Mouse (Mus musculus) ES-E14 (cell line): ENCODE results near the gene Arhgef2. TPM values are rescaled to one million over a fixed set of nuclear protein-coding genes. Genes with fewer than 3 reads are reported as not detected.
A peak's percentile ranks its signal among the peaks of the same experiment; 100 is the strongest.

Experiments
- DNase-seq: peaks from one replicate; pipeline ENCODE4 v3.0.0-alpha.2; 2013; ENCODE audit warnings: low read depth, low spot score
- H3K27ac ChIP-seq: 2 replicates; pipeline ENCODE4 v1.5.1; 2012; ENCODE audit warnings: low read depth, mild to moderate bottlenecking, low read length, moderate library complexity, mixed read lengths; ENCODE audit not compliant: poor library complexity, insufficient read depth, severe bottlenecking
- H3K36me3 ChIP-seq: 2 replicates; pipeline ENCODE4 v1.6.1; 2012; ENCODE audit warnings: mild to moderate bottlenecking, low read length, moderate library complexity, mixed read lengths; ENCODE audit not compliant: control insufficient read depth, poor library complexity, insufficient read depth, severe bottlenecking
- H3K4me1 ChIP-seq, 2 experiments: fragments of 150-350 bp in 1 of 2; sonication (generic) in 1 of 2; 2 replicates each; pipeline ENCODE4 v1.6.1; 2012; ENCODE audit warnings: low read length in 2 of 2, mild to moderate bottlenecking in 1 of 2, mixed read lengths in 1 of 2; ENCODE audit not compliant: control insufficient read depth in 2 of 2, insufficient read depth in 2 of 2, poor library complexity in 1 of 2
- H3K4me3 ChIP-seq, 2 experiments: fragments of 150-350 bp in 1 of 2; sonication (generic) in 1 of 2; 2 replicates each; pipeline ENCODE4 v1.5.1; 2012; ENCODE audit warnings: low read length in 2 of 2, low read depth in 1 of 2, mild to moderate bottlenecking in 1 of 2, mixed read lengths in 1 of 2; ENCODE audit not compliant: insufficient read depth in 1 of 2, poor library complexity in 1 of 2, severe bottlenecking in 1 of 2
- H3K9ac ChIP-seq: 2 replicates; pipeline ENCODE4 v1.6.1; 2012; ENCODE audit warnings: low read depth, mild to moderate bottlenecking, low read length, mixed read lengths; ENCODE audit not compliant: poor library complexity, insufficient read depth, severe bottlenecking
- H3K9me3 ChIP-seq: fragments of 150-350 bp; sonication (generic); 2 replicates; pipeline ENCODE4 v1.6.1; 2012; ENCODE audit warnings: low read depth, mild to moderate bottlenecking, low read length; ENCODE audit not compliant: control insufficient read depth, insufficient read depth
- CHD2 ChIP-seq: IDR thresholded peaks from 2 replicates; pipeline ENCODE4 v1.6.1; 2014; ENCODE audit warnings: mild to moderate bottlenecking, low read depth, low read length, inconsistent platforms
- HCFC1 ChIP-seq: IDR thresholded peaks from 2 replicates; pipeline ENCODE4 v1.6.1; 2012; ENCODE audit warnings: low read length, inconsistent platforms, borderline replicate concordance; ENCODE audit not compliant: insufficient read depth
- MAFK ChIP-seq: IDR thresholded peaks from 2 replicates; pipeline ENCODE4 v1.6.1; 2014; ENCODE audit warnings: mild to moderate bottlenecking, low read depth, low read length, inconsistent platforms; ENCODE audit not compliant: insufficient read depth
- ZC3H11A ChIP-seq: IDR thresholded peaks from 2 replicates; pipeline ENCODE4 v1.6.1; 2012; ENCODE audit warnings: low read depth, mild to moderate bottlenecking, inconsistent platforms, low read length, borderline replicate concordance
- ZNF384 ChIP-seq: IDR thresholded peaks from 2 replicates; pipeline ENCODE4 v1.6.1; 2012; ENCODE audit warnings: low read depth, low read length, inconsistent platforms
- in situ Hi-C, 2 experiments: fragments of 600-800 bp; cut with MboI; formaldehyde crosslinking; loops; one replicate each; pipeline ENCODE4 v1.15.1; 2025; ENCODE audit warnings: low sequenced_read_pairs in 2 of 2, inconsistent platforms in 1 of 2; ENCODE audit not compliant: unreplicated experiment in 2 of 2
- total RNA-seq: library from RNA; depleted of rRNA; stranded (reverse); fragments of 300-350 nt; gene quantifications from 2 replicates; pipeline ENCODE4 v1.2.3, GENCODE M21; 2012

Gene Arhgef2
- total RNA-seq, 1 experiment = 50.8 TPM

DNA sequence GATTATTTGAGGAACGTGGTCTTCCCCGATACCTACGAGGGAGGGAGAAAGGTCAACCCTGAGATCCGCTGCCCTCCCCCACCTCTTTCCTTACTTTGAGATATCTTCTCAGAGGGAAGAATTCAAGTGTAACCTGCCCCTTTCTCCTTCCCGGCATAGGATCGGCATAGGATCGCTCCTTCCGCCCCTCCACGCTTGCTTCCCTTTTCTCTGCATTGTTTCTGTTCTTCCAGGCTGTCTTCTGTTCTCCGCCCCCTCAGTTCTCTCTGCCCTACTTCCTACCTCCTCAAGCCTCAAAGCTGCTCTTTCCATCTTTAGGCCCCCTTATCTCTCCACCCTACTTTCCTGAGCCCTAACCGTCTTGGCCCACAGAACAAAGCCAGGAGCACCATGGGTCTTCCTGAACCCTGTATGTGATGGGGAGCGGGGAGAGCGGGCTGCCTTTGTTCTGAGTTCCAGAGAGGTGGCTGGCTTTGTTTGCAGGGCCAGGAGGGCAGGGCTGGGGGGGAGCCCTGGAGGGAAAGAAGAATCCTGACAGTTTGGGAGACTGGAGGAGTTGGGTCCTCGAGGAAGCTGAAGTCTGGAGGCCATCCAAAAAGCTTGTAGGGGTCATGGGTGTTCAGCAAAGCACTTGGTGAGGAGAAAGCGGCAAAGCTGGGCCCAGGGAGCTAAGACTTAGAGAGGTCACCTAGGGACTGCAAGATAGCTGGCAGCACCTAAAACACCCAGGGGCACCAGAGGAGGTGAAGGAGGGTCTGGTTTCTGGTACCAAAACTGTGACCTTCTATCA lies 17.8 kb downstream of the Arhgef2 start:
- H3K36me3 ChIP-seq = peaks cover 15% of the 10 kb centered on the region; the same call in 1 of the 2 replicates
- H3K4me3 ChIP-seq = peak overlapping the region; percentile 68 to 79
- peak overlapping the region; percentile 60 for H3K9ac ChIP-seq
- TF ChIP-seq MAFK (no peak), CHD2 (no peak), ZNF384 (no peak)
- peaks cover 8 to 32% of the 10 kb centered on the region in 2 experiments for H3K4me1 ChIP-seq
- peak overlapping the region; percentile 22; the same call in 1 of the 2 replicates for H3K27ac ChIP-seq
- H3K9me3 ChIP-seq = no peaks in the 10 kb centered on the region
- DNase-seq = no peak
- in situ Hi-C loops = no loop called here

GRCm38 (mm10) chr3:88624324-88624723 lies 18.6 kb downstream of the Arhgef2 start:
- H3K4me3 ChIP-seq = no peak overlapping the region
- in situ Hi-C loops = no loop called here
- no peak for DNase-seq
- peaks cover 8 to 33% of the 10 kb centered on the region in 2 experiments for H3K4me1 ChIP-seq
- TF ChIP-seq HCFC1 (no peak), CHD2 (no peak), MAFK (no peak), ZNF384 (no peak), ZC3H11A (no peak)
- H3K9ac ChIP-seq = no peak overlapping the region
- H3K9me3 ChIP-seq = no peaks in the 10 kb centered on the region
- H3K36me3 ChIP-seq = peaks cover 17% of the 10 kb centered on the region; the same call in 1 of the 2 replicates
- no peak overlapping the region for H3K27ac ChIP-seq

DNA sequence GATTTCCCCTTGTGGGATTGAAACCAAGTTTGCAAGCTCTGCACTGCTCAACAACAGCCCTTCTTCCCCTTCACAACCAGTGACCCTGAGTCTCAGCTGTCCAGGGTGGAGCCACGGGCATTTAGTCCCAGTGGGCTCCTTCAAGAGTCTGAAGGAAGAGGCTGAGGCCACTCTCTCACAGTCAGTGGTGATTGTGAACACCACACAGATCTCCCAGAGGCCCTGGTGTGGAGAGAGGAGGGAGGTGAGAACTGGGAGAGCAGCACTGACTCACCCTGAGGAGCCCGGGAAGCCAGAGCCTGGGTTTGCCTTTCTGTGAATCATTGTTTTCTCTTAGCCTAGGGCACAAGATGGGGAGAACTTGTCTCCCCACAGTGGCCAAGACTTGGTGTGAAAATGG lies 19.2 kb downstream of the Arhgef2 start:
- Histone ChIP-seq H3K4me3 (no peak overlapping the region), H3K36me3 (peaks cover 23% of the 10 kb centered on the region; the same call in 1 of the 2 replicates), H3K9ac (no peak overlapping the region), H3K27ac (no peak overlapping the region), H3K4me1 (peaks cover 9 to 34% of the 10 kb centered on the region in 2 experiments; a peak in 3 of 4 replicates), H3K9me3 (no peaks in the 10 kb centered on the region)
- DNase-seq = no peak
- no peak for TF ChIP-seq CHD2
- no peak for TF ChIP-seq MAFK
- TF ChIP-seq ZC3H11A = no peak
- TF ChIP-seq ZNF384 = no peak
- no peak for TF ChIP-seq HCFC1
- in situ Hi-C loops = no loop called here

- H3K4me1 ChIP-seq = peaks cover 9 to 33% of the 10 kb centered on the region in 2 experiments; a peak in 3 of 4 replicates
- in situ Hi-C loops = no loop called here
Measured at GRCm38 (mm10) chr3:88625531-88625930, 19.8 kb downstream of the Arhgef2 start.

DNA sequence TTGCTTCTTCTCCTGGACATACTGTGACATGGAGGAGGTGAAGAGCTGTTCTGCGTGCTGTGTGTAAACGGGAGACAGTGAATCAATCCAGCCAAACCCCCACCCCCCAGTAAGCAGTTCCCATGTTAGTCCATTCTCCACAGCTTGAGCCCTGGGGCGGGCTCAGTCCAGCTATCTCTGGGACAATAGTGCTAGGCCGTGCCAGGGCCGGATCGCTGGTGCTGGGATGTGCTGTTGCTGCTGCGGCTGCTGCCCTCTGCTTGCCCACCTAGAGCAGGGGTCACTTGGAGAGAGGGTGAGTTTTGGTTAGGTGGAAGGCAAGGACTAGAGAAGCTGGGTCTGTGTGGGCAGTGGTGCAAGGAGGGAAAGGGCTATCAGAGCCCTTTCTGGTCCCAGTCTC lies 20.6 kb downstream of the Arhgef2 start:
- TF ChIP-seq ZNF384 (no peak), HCFC1 (no peak), CHD2 (no peak), ZC3H11A (no peak), MAFK (no peak)
- H3K27ac ChIP-seq = no peak overlapping the region
- in situ Hi-C loops = no loop called here
- no peak overlapping the region for H3K4me3 ChIP-seq
- no peak for DNase-seq
- peaks cover 33% of the 10 kb centered on the region; the same call in 1 of the 2 replicates for H3K36me3 ChIP-seq
- H3K9ac ChIP-seq = peak overlapping the region; percentile 14; the same call in 1 of the 2 replicates
- no peaks in the 10 kb centered on the region for H3K9me3 ChIP-seq
- peaks cover 9 to 40% of the 10 kb centered on the region in 2 experiments; a peak in 3 of 4 replicates for H3K4me1 ChIP-seq

More at GRCm38 (mm10) chr3:88625531-88625930, 19.8 kb downstream of the Arhgef2 start:
- H3K9ac ChIP-seq = no peak overlapping the region
- H3K9me3 ChIP-seq = no peaks in the 10 kb centered on the region
- peaks cover 26% of the 10 kb centered on the region; the same call in 1 of the 2 replicates for H3K36me3 ChIP-seq
- no peak for DNase-seq
- no peak overlapping the region for H3K4me3 ChIP-seq
- TF ChIP-seq ZC3H11A (no peak), MAFK (no peak)
- H3K27ac ChIP-seq = no peak overlapping the region
